Mouse (Mus musculus) stomach, postnatal 0 days (tissue): ENCODE measurements around the gene Enox1.

Experiments used
- CTCF ChIP-seq: IDR thresholded peaks from 2 replicates; pipeline ENCODE4 v1.5.1; 2016; ENCODE audit warnings: antibody characterized with exemption, low read depth, mild to moderate bottlenecking, moderate library complexity
- EP300 ChIP-seq: optimal IDR thresholded peaks from 2 replicates; pipeline ENCODE3; 2016; ENCODE audit warnings: antibody characterized with exemption

- no peak for TF ChIP-seq EP300
- no peak for TF ChIP-seq CTCF
Observed at GRCm38 (mm10) chr14:77213210-77213609, 56.6 kb downstream of the Enox1 start.
